Mouse (Mus musculus) embryonic facial prominence, embryonic 12.5 days (tissue): ENCODE results near the gene Ephb6. TPM values are rescaled to one million over a fixed set of nuclear protein-coding genes. Genes with fewer than 3 reads are reported as not detected.

Source experiments
- ATAC-seq: fragments of 200-750 bp; cut with Nextera tagmentation; 2 replicates; pipeline ENCODE4 v1.8.0; 2017; ENCODE audit not compliant: insufficient number of reproducible peaks, insufficient read depth, low FRiP score, low TSS enrichment
- H3K27ac ChIP-seq: fragments of 300-500 bp; sonication (generic); 2 replicates; pipeline ENCODE4 v1.5.1; 2016; ENCODE audit warnings: mild to moderate bottlenecking
- H3K27me3 ChIP-seq: fragments of 300-500 bp; sonication (generic); 2 replicates; pipeline ENCODE4 v1.6.1; 2016; ENCODE audit warnings: mild to moderate bottlenecking, moderate library complexity
- H3K36me3 ChIP-seq: fragments of 300-500 bp; sonication (generic); 2 replicates; pipeline ENCODE4 v1.6.1; 2016; ENCODE audit warnings: mild to moderate bottlenecking
- H3K4me1 ChIP-seq: fragments of 300-500 bp; sonication (generic); 2 replicates; pipeline ENCODE4 v1.6.1; 2016
- H3K4me2 ChIP-seq: fragments of 300-500 bp; sonication (generic); replicated peaks from 2 replicates; pipeline ENCODE4 v1.6.1; 2016; ENCODE audit warnings: mild to moderate bottlenecking, moderate library complexity
- H3K4me3 ChIP-seq: fragments of 300-500 bp; sonication (generic); 2 replicates; pipeline ENCODE4 v1.5.1; 2016; ENCODE audit warnings: mild to moderate bottlenecking
- H3K9ac ChIP-seq: fragments of 300-500 bp; sonication (generic); 2 replicates; pipeline ENCODE4 v1.6.1; 2016; ENCODE audit warnings: mild to moderate bottlenecking, moderate library complexity
- H3K9me3 ChIP-seq: fragments of 300-500 bp; sonication (generic); 2 replicates; pipeline ENCODE4 v1.6.1; 2016; ENCODE audit warnings: mild to moderate bottlenecking, moderate library complexity
- whole genome bisulfite sequencing: fragments of 180-500 bp; shearing (Covaris S2); methylation state at CpG from one replicate; pipeline ENCODE4 v1.1.7; 2016; 5-methylcytosine and 5-hydroxymethylcytosine counted together
- polyA plus RNA-seq: library from polyadenylated mRNA; unstranded; fragments of >200 nt; fragmentation: Nextera tagmentation; extraction: Ambion mirVana; gene quantifications from 2 replicates; pipeline ENCODE4 v1.2.1, GENCODE M21; 2016

Ephb6 gene
- polyA plus RNA-seq, 1 experiment from 2014 or later = 25.9 TPM

- ATAC-seq = no peak
- no peaks in the 10 kb centered on the region for H3K9me3 ChIP-seq
- H3K36me3 ChIP-seq = no peaks in the 10 kb centered on the region
- no peaks in the 10 kb centered on the region for H3K27me3 ChIP-seq
- no peak overlapping the region for H3K27ac ChIP-seq
- H3K9ac ChIP-seq = no peak overlapping the region
- H3K4me2 ChIP-seq = no peak overlapping the region
- H3K4me3 ChIP-seq = no peak overlapping the region
- no peaks in the 10 kb centered on the region for H3K4me1 ChIP-seq
Measured at GRCm38 (mm10) chr6:41646672-41647071, 41.4 kb downstream of the Ephb6 start.

DNA sequence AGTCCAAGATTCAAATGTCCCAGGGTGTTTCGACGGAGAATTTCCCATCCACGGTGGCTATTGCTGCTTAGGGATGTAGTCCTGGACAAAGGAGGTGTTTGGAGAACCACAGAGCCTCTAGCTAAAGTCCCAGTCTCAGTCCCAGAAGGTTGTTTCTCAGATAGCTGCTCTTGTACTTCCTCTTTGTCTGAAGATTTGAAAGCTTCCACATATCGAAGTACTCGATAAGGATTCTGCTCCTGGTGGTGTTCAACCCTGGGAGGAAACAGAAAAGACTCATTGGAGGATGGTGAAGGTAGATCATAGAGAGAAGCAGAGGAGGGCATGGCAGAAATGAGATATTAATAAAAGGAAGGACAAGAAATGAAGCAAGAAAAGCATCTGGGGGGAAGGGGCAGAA lies 47.9 kb downstream of the Ephb6 start:
- Histone ChIP-seq H3K9me3 (no peaks in the 10 kb centered on the region), H3K4me3 (no peak overlapping the region), H3K27me3 (no peaks in the 10 kb centered on the region), H3K36me3 (no peaks in the 10 kb centered on the region), H3K4me1 (no peaks in the 10 kb centered on the region), H3K27ac (no peak overlapping the region), H3K4me2 (no peak overlapping the region), H3K9ac (no peak overlapping the region)
- no peak for ATAC-seq
- WGBS = 93% methylated on average over 5 of the region's 5 CpGs

- no peak overlapping the region for H3K4me2 ChIP-seq
- WGBS = 82% methylated on average over 8 of the region's 8 CpGs
- no peaks in the 10 kb centered on the region for H3K9me3 ChIP-seq
- no peaks in the 10 kb centered on the region for H3K4me1 ChIP-seq
- no peak for ATAC-seq
- H3K36me3 ChIP-seq = no peaks in the 10 kb centered on the region
- H3K27ac ChIP-seq = no peak overlapping the region
- no peak overlapping the region for H3K4me3 ChIP-seq
- no peaks in the 10 kb centered on the region for H3K27me3 ChIP-seq
- H3K9ac ChIP-seq = no peak overlapping the region
Measured at GRCm38 (mm10) chr6:41654648-41655047, 49.4 kb downstream of the Ephb6 start.

GRCm38 (mm10) chr6:41658487-41658886 lies 53.2 kb downstream of the Ephb6 start:
- no peak overlapping the region for H3K4me2 ChIP-seq
- WGBS = 83% methylated on average over 1 of the region's 1 CpGs
- H3K27me3 ChIP-seq = no peaks in the 10 kb centered on the region
- ATAC-seq = no peak
- no peaks in the 10 kb centered on the region for H3K4me1 ChIP-seq
- H3K9me3 ChIP-seq = no peaks in the 10 kb centered on the region
- H3K9ac ChIP-seq = no peak overlapping the region
- no peak overlapping the region for H3K27ac ChIP-seq
- H3K4me3 ChIP-seq = no peak overlapping the region
- no peaks in the 10 kb centered on the region for H3K36me3 ChIP-seq

- ATAC-seq = no peak
- Histone ChIP-seq H3K27me3 (no peaks in the 10 kb centered on the region), H3K27ac (no peak overlapping the region), H3K36me3 (no peaks in the 10 kb centered on the region), H3K4me1 (no peaks in the 10 kb centered on the region), H3K9ac (no peak overlapping the region), H3K9me3 (no peaks in the 10 kb centered on the region), H3K4me3 (no peak overlapping the region), H3K4me2 (no peak overlapping the region)
- WGBS = 38% methylated on average over 2 of the region's 2 CpGs
Measured at GRCm38 (mm10) chr6:41662320-41662719, 57.0 kb downstream of the Ephb6 start.

Other genes with a start within 250 kb of the Ephb6 start
- gene Prss3, start 227.8 kb upstream of the Ephb6 start, polyA plus RNA-seq = 0.23 TPM in 1 of 2 replicates, not detected in the other
- gene Gm5771, start 213.1 kb upstream of the Ephb6 start, polyA plus RNA-seq = not detected in 2 replicates
- 0.34 and 0.60 TPM in 2 replicates for gene Gm10334, start 159.3 kb upstream of the Ephb6 start, polyA plus RNA-seq
- gene Prss1, start 146.6 kb upstream of the Ephb6 start, polyA plus RNA-seq = not detected in 2 replicates
- not detected in 2 replicates for gene Prss2, start 83.7 kb upstream of the Ephb6 start, polyA plus RNA-seq
- 0.55 and 1.2 TPM in 2 replicates for gene Trpv6, start 30.9 kb downstream of the Ephb6 start, polyA plus RNA-seq
- not detected in 2 replicates for gene Trpv5, start 75.3 kb downstream of the Ephb6 start, polyA plus RNA-seq
- gene Llcfc1, start 78.9 kb downstream of the Ephb6 start, polyA plus RNA-seq = not detected in 2 replicates
- gene Kel, start 98.9 kb downstream of the Ephb6 start, polyA plus RNA-seq = 7.4 and 11.1 TPM in 2 replicates
- gene Olfr459, start 169.7 kb downstream of the Ephb6 start, polyA plus RNA-seq = 0.09 TPM in 1 of 2 replicates, not detected in the other
- not detected in 2 replicates for gene Pip, start 242.1 kb downstream of the Ephb6 start, polyA plus RNA-seq
- not detected in 2 replicates for gene Sval2, start 247.5 kb downstream of the Ephb6 start, polyA plus RNA-seq